Mouse (Mus musculus): Measurements from ENCODE around the gene Bcas2.

DNA sequence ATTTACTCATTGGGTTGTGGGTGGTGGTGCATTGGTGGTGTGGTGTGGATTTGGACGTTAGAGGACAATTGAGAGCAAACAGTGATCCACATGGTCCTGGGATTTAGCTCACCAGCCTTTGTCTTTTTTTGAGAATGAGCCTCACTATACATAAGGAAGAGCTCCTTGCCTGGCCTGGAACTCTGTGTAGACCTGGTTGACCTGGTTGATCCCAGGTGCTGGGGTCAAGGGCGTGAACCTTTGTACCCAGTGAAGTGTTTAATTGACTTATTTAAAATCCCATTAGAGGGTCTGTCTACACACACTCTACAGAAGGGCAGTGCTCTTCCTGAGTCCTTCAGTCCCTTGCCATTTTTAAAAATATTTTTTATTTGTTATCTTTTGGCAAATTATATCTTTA, 26.1 kb upstream of the Bcas2 start:
- TF ChIP-seq CTCF (IDR thresholded peaks at IDR 0.05; ENCODE audit: control insufficient read depth, insufficient read depth, insufficient replicate concordance, low read depth, low read length) (no peak), POLR2A (IDR thresholded peaks at IDR 0.05; ENCODE audit: control insufficient read depth, low read depth, low read length) (no peak)

Measured in testis, adult 2 months (tissue).